Mouse (Mus musculus) limb, embryonic 11.5 days (tissue): ENCODE data around the gene Vwa5b2. TPM values are rescaled to one million over a fixed set of nuclear protein-coding genes. Genes with fewer than 3 reads are reported as not detected.

Source experiments
- microRNA counts: library from miRNA; unstranded; fragments of <30 nt; microRNA quantifications from one replicate; lab custom pipeline; 2016
- microRNA-seq: library from miRNA; unstranded; fragments of <30 nt; microRNA quantifications from one replicate; pipeline ENCODE4, GENCODE M21; 2016
- polyA plus RNA-seq: library from polyadenylated mRNA; unstranded; fragments of >200 nt; fragmentation: Nextera tagmentation; extraction: Ambion mirVana; gene quantifications from 2 replicates; pipeline ENCODE4 v1.2.1, GENCODE M21; 2014

Gene Vwa5b2
- polyA plus RNA-seq, 1 experiment from 2014 or later = 0.23 TPM

MicroRNAs encoded within 50 kb of the gene (microRNA counts, 519-probe panel; counts per million panel counts)
- microRNA mmu-miR-1224 (lab: Ali Mortazavi, UCI) = 4,079 counts per million, percentile 60 among the panel's probes with 10 or more counts

Small RNA genes within 50 kb of the gene (microRNA-seq; reads per million reads assigned to microRNA genes)
- not detected for gene Mir1224

Other genes starting within 250 kb of the Vwa5b2 start
- 46.1 and 54.5 TPM in 2 replicates for gene Abcc5, start 163.1 kb upstream of the Vwa5b2 start, polyA plus RNA-seq
- gene Eif2b5, start 90.7 kb upstream of the Vwa5b2 start, polyA plus RNA-seq = 143 and 151 TPM in 2 replicates
- 40.4 and 46.2 TPM in 2 replicates for gene Dvl3, start 72.5 kb upstream of the Vwa5b2 start, polyA plus RNA-seq
- gene Ap2m1, start 54.0 kb upstream of the Vwa5b2 start, polyA plus RNA-seq = 597 and 631 TPM in 2 replicates
- 51.4 and 52.6 TPM in 2 replicates for gene Abcf3, start 40.9 kb upstream of the Vwa5b2 start, polyA plus RNA-seq
- 33.8 and 42.1 TPM in 2 replicates for gene Eef1akmt4, start 22.1 kb downstream of the Vwa5b2 start, polyA plus RNA-seq
- gene Gm49333, start 22.1 kb downstream of the Vwa5b2 start, polyA plus RNA-seq = not detected in 2 replicates
- 53.4 and 55.4 TPM in 2 replicates for gene Alg3, start 22.3 kb downstream of the Vwa5b2 start, polyA plus RNA-seq
- 0.87 and 1.2 TPM in 2 replicates for gene Camk2n2, start 31.8 kb downstream of the Vwa5b2 start, polyA plus RNA-seq
- 3.0 and 3.4 TPM in 2 replicates for gene Ece2, start 40.4 kb downstream of the Vwa5b2 start, polyA plus RNA-seq
- gene Psmd2, start 62.2 kb downstream of the Vwa5b2 start, polyA plus RNA-seq = 480 and 491 TPM in 2 replicates
- 170 and 190 TPM in 2 replicates for gene Eif4g1, start 78.8 kb downstream of the Vwa5b2 start, polyA plus RNA-seq
- gene Fam131a, start 103.8 kb downstream of the Vwa5b2 start, polyA plus RNA-seq = 3.5 and 4.1 TPM in 2 replicates
- gene Polr2h, start 128.2 kb downstream of the Vwa5b2 start, polyA plus RNA-seq = 136 and 140 TPM in 2 replicates
- 21.0 and 23.1 TPM in 2 replicates for gene Clcn2, start 128.3 kb downstream of the Vwa5b2 start, polyA plus RNA-seq
- gene Chrd, start 143.7 kb downstream of the Vwa5b2 start, polyA plus RNA-seq = 2.0 and 3.4 TPM in 2 replicates
- 0.28 and 0.71 TPM in 2 replicates for gene Thpo, start 145.0 kb downstream of the Vwa5b2 start, polyA plus RNA-seq